Mouse (Mus musculus): ENCODE measurements at regions not wholly inside any gene's neighbourhood (a gene's known extent, or its start where the extent isn't known, plus 50 kb on each side); places are given as distances from the start of the nearest gene placed in this dataset.

DNA sequence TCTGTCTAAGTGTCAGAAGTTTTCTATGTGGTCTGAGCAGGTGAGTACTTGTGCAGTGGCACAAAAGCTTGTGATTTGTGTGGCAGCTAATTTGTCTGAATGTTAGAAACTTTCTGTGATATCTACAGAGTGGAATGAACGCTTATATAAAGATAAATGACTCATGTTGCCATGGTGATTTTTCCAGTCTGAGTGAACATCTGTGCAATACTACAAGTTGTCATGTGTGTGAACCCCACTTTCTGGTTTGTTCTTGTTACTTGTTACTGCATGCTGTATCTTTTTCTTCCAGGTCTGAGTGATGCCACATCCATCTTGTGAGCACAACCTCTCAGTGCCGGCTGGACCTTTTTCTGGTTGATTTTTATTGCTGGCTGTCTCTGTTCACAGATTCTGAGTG lies 96.8 kb downstream of the Btbd35f7 start:
- H3K4me3 ChIP-seq (ENCODE audit: insufficient read depth, low read length), result no peak overlapping the region
- TF ChIP-seq CTCF (IDR thresholded peaks at IDR 0.05; ENCODE audit: extremely low read depth, insufficient read depth, low read length), result no peak
- TF ChIP-seq POLR2A (IDR thresholded peaks at IDR 0.05; ENCODE audit: extremely low read depth, insufficient read depth, low read length), result no peak
- H3K27ac ChIP-seq (ENCODE audit: insufficient read depth, low read length), result no peak overlapping the region
- no peaks in the 10 kb centered on the region; the same call in 1 of the 2 replicates for H3K4me1 ChIP-seq (ENCODE audit: control insufficient read depth, insufficient read depth, low read length)

GRCm38 (mm10) chrX:5798433-5798832 lies 129.6 kb downstream of the Btbd35f7 start:
- no peak overlapping the region for H3K4me3 ChIP-seq (ENCODE audit: insufficient read depth, low read length)
- TF ChIP-seq POLR2A (IDR thresholded peaks at IDR 0.05; ENCODE audit: extremely low read depth, insufficient read depth, low read length), result no peak
- no peak for TF ChIP-seq CTCF (IDR thresholded peaks at IDR 0.05; ENCODE audit: extremely low read depth, insufficient read depth, low read length)
- no peak overlapping the region for H3K27ac ChIP-seq (ENCODE audit: insufficient read depth, low read length)
- no peaks in the 10 kb centered on the region for H3K4me1 ChIP-seq (ENCODE audit: control insufficient read depth, insufficient read depth, low read length)

DNA sequence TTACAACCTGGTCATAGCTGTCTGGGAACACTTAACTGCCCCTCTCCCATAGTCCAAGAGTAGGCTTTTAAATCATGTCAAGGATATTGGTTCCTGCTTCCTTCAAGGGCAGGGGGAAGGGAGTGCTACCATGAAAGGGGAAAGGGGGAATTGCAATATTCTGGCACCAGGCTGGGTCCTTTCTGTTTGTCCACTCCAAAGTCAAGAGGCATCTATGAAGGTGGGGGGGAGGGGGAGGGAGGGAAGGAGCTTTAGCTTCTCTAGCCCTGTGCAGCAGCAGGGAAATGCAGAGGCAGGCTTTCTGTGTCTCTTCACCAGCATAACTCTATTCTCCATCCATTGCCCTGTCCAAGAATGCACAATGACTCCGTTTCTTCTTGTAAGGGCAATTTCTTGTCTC lies 130.0 kb downstream of the Btbd35f7 start:
- Histone ChIP-seq H3K4me1 (ENCODE audit: control insufficient read depth, insufficient read depth, low read length) (no peaks in the 10 kb centered on the region), H3K27ac (ENCODE audit: insufficient read depth, low read length) (no peak overlapping the region), H3K4me3 (ENCODE audit: insufficient read depth, low read length) (no peak overlapping the region)
- TF ChIP-seq POLR2A (IDR thresholded peaks at IDR 0.05; ENCODE audit: extremely low read depth, insufficient read depth, low read length), result no peak
- TF ChIP-seq CTCF (IDR thresholded peaks at IDR 0.05; ENCODE audit: extremely low read depth, insufficient read depth, low read length), result no peak

- Histone ChIP-seq H3K4me1 (ENCODE audit: control insufficient read depth, insufficient read depth, low read length) (no peaks in the 10 kb centered on the region), H3K4me3 (ENCODE audit: insufficient read depth, low read length) (no peak overlapping the region), H3K27ac (ENCODE audit: insufficient read depth, low read length) (no peak overlapping the region)
- TF ChIP-seq CTCF (IDR thresholded peaks at IDR 0.05; ENCODE audit: extremely low read depth, insufficient read depth, low read length), result peak; percentile 44
- TF ChIP-seq POLR2A (IDR thresholded peaks at IDR 0.05; ENCODE audit: extremely low read depth, insufficient read depth, low read length), result no peak
Measured at GRCm38 (mm10) chrX:5803181-5803580, 134.3 kb downstream of the Btbd35f7 start.

All from cortical plate, adult 2 months (tissue).